Mouse (Mus musculus): ENCODE measurements around the gene Slc25a24. TPM values are rescaled to one million over a fixed set of nuclear protein-coding genes. Genes with fewer than 3 reads are reported as not detected.

Slc25a24 gene
- total RNA-seq, 4 experiments from 2014 or later = 1.1 to 1.8 (median 1.8) TPM

DNA sequence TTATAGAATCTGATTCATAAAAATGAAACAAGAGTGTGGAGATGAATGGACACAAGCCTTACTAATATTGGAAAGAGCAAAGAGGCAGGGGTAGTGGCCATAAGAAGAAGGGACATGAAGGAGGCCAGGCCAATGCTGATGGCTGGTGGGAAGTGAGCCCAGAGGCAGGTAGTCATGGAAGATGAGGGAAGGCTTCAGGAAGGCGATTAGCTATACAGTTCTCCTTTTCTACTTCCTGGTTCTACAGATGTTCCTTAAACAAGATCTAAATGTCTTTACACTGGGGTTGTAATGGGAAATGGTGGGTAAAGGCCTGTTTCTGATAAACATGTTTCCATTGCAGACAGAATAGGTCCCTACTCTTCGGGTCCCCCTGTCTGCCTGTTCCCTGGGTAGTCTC is 46.2 kb downstream of the Slc25a24 start:
- DNase-seq (ENCODE audit: low spot score in 2 of 2) = no peak

DNA sequence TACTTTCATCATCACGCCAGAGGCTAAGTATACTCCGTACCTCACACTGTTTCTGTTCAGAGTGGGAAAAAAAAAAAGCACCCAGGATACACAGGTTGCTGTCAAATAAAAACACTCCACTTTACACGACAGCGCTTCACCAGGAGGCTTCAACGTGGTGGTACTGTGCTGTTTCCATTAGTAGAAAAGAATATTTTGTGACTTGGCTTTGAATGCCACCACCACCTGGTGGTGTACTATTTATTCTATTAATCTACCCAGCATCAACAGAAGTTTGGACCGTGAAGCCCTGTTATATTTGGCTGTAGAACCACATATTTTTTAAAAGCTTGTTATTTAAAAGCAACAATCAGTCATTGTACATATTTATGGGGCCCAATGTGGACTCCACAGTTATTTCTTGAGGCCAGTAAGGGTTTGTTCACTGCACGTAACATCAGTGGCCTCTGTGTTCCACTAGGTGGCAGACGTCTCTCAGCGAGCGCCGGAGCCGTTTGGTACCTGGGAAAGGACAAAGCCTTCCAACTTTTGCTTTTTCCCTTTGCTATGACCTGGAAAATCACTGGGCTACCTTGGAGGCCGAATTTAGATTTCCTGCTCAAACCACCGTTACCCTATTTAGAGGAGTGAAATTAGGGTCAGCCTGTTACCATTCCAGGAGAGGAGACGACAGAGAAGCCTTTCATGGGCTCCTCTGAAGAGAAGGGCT is 48.3 kb downstream of the Slc25a24 start:
- DNase-seq (ENCODE audit: low spot score in 2 of 2) = peak; percentile 9 to 32

DNA sequence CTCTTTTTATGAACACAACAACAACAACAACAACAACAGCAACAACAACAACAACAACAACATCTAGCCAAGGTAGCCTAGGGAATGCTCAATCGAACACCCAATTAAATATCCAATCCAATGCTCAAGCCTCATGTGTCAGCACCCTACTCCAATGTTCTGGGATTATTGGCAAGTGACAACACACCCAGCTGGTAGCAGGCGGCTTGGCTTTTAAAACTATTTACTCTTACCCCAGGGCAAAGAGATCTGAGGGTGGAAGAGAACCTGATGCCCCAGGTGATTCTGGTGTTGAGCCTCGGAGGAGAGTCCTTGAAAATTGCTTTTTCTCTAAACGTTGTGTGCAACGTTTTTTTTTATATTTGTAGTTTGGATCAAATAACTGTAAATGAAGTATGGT is 51.4 kb downstream of the Slc25a24 start:
- no peak for DNase-seq (ENCODE audit: low spot score in 2 of 2)

DNA sequence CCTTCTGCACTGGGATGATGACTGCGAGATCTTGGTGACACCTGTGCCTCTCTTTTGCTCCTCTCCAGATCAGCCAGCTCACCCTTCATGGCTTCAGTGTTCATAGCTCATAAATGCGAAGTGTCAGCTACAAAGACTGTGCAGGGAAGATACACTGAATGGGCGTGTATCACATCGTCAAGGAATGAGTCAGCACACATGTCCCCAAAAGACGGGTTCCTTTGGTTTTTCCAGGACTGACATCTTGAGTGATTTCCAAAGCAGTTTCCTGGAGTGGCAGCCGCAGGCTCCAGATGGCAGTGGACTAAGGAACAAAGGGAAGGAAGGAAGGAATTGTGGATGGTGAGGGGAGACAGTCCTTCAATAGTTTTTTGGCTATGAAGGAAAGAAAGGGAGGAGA is 55.8 kb downstream of the Slc25a24 start:
- no peak for DNase-seq (ENCODE audit: low spot score in 2 of 2)

DNA sequence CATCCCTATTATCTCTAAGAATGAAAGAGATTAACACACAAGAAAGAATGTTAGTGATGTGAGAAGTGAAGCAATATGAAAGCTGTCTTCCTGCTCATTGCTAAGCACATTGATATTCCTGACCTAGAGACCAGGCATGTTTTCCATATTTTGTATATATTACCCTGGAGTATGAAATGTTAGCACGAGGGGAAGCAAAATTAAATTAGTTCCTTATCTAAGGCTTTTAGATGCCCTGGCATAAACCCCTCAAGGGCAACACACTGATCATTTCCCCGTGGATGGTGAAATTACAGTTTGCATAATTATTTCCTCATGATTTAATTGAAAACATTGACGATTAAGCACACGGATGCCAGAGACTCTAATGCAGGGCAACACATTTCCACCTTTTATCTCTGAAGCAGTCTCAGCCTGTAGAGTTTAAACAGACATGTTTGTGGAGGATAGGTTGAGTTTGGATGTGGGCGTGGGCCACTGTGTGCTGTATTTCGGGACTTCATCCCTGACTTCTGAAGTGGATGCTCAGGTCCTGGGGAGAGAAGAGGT is 56.7 kb downstream of the Slc25a24 start:
- no peak for DNase-seq (ENCODE audit: low spot score in 2 of 2)

DNA sequence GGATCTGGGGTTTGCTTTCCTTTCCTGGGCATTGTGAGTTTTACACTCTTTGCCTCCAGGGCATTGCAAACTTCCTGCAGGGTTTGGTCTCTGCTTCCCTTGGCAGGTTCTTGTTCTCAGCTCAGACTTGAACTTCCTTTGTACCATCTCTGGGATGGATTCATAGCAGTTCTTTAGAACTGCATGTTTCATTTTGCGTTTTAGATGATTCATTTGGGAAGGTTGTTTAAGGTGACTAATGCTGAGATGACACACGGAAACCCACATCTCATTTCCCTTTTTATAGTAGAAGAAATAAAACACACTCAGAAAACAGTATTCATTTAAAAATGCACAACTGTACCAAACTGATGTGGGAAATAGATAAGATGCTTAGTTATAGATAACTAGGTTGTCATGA is 73.2 kb downstream of the Slc25a24 start:
- no peak for DNase-seq (ENCODE audit: low spot score in 2 of 2)

DNA sequence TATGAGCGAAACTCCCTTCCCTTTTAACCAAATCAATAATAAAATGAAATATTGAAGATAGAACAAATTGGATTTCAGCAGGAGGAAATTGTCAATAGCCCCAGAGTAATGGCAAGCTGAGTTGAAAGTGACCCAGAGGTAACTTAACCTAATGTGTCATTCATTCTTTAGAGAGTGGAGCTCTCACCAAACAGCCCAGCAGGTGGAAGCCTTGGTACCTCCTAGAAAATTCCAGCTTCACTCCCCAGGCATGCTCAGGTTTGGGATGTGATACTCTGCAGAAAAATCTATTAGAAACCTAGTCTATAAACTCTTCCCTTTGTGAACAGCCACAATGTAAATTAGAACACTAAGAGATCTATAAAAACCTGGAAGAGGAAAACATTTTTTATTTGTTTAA is 76.3 kb downstream of the Slc25a24 start:
- DNase-seq (ENCODE audit: low spot score in 2 of 2) = no peak

DNA sequence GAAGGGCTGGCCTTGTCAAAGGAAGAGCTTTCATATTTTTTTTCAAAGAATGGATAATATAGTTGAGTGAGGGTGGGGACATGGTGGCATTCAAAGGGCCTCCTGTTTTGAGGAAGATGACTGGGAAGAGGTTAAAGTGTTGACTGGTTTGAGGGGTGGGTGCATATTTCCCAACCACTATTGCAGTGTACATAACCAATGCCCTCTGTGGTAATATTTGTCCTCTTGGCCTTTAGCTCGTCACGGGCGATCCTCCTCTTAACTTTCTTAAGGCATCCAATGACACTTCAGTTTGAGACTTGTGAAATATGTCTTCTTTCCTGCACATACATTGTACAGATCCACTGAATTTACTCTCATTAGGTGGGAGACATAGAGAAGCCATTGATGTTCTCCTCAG is 89.4 kb downstream of the Slc25a24 start:
- no peak for DNase-seq (ENCODE audit: low spot score in 2 of 2)

DNA sequence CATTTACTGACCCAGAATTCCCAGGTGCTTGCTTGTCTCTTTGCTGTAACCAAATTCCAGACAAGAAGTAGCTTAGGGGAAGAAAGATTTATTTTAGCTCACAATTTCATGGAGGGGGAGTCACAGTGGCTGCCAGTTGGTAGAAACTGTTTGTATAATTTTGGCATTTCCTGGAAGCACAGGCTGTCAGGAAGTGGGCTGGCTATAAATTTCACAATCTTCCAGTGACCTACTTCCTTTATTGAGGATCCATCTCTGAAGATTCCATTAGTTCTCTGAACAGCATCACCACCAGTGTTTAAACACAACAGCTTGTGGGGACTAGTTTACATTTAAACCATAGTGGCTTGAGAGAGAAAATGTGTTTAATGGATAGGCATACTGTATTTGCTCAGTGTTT is 93.4 kb downstream of the Slc25a24 start:
- no peak for DNase-seq (ENCODE audit: low spot score in 2 of 2)

Other genes starting within 250 kb of the Slc25a24 start
- not detected for gene Fndc7, start 233.1 kb upstream of the Slc25a24 start, total RNA-seq (2022)
- 10 to 100 TPM; 10.7 to 16.0 (median 13.3) TPM for gene Prpf38b, start 211.4 kb upstream of the Slc25a24 start, total RNA-seq (2022)
- not detected for gene Henmt1, start 183.3 kb upstream of the Slc25a24 start, total RNA-seq (2022)
- gene Gm9857, start 182.7 kb upstream of the Slc25a24 start, total RNA-seq (2022) = not detected
- 1 to 10 TPM; 4.2 to 7.9 (median 5.2) TPM for gene Fam102b, start 95.5 kb upstream of the Slc25a24 start, total RNA-seq (2022)
- not detected for gene Slc25a54, start 42.7 kb upstream of the Slc25a24 start, total RNA-seq (2022)
- 1 to 10 TPM in 2 of 4 experiments, under 1 TPM in 2; 0.70 to 2.0 (median 1.2) TPM for gene Vav3, start 217.5 kb downstream of the Slc25a24 start, total RNA-seq (2022)

Data from gastrocnemius, adult 8-10 months (tissue).